Mouse (Mus musculus) spleen, postnatal 4 days (tissue): ENCODE measurements around the gene Vgf.

Experiments used
- DNase-seq, 2 experiments: peaks; one replicate each; pipeline ENCODE4 v3.0.0; 2022; ENCODE audit warnings: low spot score in 2 of 2

Gene Vgf

GRCm38 (mm10) chr5:137070881-137071605 lies 44.9 kb downstream of the Vgf start:
- no peak for DNase-seq

DNA sequence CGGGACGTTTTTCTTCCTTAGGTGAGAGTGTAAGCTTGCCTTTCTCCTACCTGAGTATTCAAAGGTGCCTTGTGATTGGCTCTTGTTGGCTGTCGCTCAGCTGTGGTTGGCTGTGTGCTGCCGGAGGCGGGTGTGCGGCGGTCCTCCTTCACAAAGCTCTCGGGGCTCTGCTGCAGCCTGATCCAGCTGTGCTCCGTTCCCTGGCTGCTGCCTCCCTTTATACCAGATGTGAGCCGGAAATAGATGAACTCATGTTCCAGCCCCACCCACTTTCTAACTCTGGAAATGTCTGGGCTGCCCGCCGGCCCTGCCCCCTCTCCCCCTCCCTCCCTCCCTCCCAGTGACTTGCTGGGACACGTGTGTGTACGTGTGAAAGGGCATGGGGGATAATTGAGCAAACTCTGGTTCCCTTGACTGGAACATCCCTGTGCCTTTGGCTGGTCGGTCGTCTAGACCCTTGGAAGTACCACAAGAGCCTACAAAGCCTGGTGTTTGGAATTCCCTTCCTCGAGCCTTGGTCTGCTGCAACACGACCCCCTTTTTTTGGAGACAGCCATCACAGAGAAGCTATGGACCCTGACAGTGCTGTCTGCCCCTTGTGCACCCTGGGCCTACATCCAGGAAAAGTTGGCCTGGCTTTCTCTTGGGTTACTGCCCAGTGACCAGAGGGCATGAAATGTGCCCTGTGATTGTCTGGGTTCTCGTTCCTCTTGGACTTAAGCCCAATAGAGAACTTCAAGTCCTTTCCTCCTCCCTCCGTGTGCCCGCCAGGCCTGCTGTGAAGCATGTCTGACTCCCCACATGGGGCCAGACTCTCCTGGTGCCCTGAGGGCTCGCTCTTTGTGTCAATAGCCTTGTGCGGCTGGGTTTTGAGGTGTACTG lies 46.1 kb downstream of the Vgf start, which contains the start of gene Serpine1:
Gene Serpine1 (minus strand): TSS at position 190 of the 882 bp plus-strand sequence.
- peak in 1 of 2 experiments; percentile 32 for DNase-seq

GRCm38 (mm10) chr5:137073141-137073540 lies 46.9 kb downstream of the Vgf start:
- DNase-seq, result no peak

DNA sequence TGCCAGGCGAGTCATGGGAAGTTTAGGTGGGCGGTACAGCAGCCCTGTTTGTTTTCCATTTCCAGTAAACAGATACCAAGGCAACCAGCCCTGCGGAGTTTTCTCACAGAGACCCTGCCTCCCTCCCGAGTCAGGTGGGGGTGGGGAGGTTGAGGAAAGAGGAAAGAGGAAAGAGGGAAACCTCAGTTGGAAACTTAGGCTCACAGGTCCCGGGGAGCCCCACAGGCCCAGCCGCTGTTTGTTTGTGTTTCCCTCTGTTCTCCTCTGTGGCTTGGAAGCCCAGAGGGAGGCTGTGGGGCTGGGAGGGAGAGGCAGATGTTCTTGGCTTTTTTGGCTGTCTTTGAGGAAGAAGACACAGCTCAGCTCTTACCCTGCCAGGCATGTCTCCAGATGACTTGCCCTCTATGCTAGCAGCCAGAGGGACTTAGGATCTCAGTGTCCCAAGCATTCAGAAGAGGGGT lies 48.0 kb downstream of the Vgf start:
- no peak for DNase-seq

DNA sequence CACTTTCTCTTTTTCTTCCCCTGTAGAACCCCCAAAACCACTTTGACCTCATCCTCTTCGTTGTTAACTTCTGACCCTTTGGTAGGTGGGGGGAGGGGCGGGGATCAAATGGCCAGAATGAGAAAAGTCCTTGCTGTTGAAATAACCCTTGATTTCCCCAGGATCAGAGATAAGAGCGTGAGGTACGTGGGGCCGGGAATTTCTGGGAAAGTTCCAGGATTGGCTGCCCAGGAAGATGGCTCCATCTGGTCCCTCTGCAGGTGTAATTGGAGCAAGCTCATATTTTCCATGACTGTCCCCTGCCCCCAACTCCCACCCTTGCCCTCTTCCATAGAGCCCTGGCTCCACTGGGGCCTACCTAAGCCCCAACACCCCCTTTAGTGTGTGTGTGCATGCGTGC lies 49.5 kb downstream of the Vgf start:
- no peak for DNase-seq

DNA sequence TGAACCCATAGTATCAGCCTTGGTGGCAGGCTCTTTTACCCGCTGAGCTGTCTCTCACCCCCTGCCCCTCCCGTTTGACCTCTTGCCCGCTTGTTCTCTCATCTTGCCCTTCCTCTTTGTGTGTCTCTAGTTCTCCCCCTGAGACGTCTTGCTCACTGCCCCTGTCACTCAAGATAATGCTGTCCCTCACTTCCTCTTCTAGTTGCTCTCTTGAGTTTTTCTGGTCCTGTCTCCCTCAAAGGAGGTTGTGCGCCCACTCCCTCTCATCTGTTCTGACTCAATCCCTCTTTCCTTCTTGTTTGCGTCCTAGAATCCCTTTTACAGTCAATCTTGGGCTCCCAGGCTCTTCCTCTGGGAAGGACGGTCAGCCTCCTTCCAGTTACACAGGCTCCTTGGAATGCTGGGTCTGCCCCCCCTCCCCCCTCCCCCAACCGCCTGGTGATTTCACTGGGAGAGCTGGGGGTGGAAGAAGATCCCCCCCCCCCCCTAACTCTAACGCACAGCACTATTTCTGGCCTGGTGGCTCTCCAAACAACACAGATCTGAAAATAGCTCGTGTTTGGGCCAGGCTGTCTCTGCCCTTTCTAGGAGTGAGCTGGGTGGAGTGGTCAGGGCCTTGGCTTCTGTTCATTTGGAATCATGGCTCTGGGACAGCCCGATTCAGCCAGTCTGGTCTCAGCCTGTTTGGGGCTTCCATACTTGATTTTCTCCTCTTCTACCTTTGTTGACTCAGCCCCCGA lies 50.2 kb downstream of the Vgf start:
- DNase-seq, result peak in 1 of 2 experiments; percentile 25

- no peak for DNase-seq
Observed at GRCm38 (mm10) chr5:137077187-137077586, 51.0 kb downstream of the Vgf start.

- no peak for DNase-seq
Observed at GRCm38 (mm10) chr5:137078041-137078440, 51.8 kb downstream of the Vgf start.

GRCm38 (mm10) chr5:137078616-137079015 lies 52.4 kb downstream of the Vgf start:
- no peak for DNase-seq

DNA sequence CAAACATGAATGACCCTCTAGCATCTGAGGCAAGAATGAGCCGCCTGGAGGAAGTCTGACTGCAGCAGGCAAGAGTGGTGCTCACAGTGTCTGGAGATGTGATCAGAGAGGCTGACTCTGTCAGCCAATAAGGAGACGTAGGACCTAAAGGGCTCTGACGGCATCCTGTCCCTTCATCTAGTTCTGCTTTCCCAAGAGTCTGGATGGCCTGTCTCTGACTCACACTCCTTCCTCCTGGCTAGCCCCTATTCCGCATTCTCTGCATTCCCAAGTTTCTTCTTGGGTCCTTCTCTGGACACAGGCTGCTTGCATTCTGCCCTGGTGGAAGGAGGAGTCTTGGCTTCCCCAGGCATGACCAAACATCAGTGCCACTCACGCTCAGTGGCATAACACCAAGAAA lies 53.7 kb downstream of the Vgf start:
- no peak for DNase-seq
